Mouse (Mus musculus): Measurements from ENCODE around the gene Rnf8. TPM values are rescaled to one million over a fixed set of nuclear protein-coding genes. Genes with fewer than 3 reads are reported as not detected.
A peak's percentile ranks its signal among the peaks of the same experiment; 100 is the strongest.
"Not testable (repeated sequence)": the region's sequence is repeated elsewhere in the genome, so short reads cannot be mapped to it uniquely, and the experiment has no call there.

The Rnf8 gene
- 10 to 100 TPM; 39.2 to 46.7 TPM for total RNA-seq (2021)
- long read RNA-seq, experiment 1, full-length matches to known transcripts = 47 of 50 reads
- long read RNA-seq, experiment 1, partial matches to known transcripts = 0 of 50 reads
- long read RNA-seq, experiment 1, other reads (novel, unspliced or antisense) = 3 of 50 reads
- long read RNA-seq, experiment 2, full-length matches to known transcripts = 52 of 56 reads
- long read RNA-seq, experiment 2, partial matches to known transcripts = 0 of 56 reads
- long read RNA-seq, experiment 2, other reads (novel, unspliced or antisense) = 4 of 56 reads

GRCm38 (mm10) chr17:29614115-29615023 lies at the start of gene Rnf8, which contains the start of gene Gm28043:
Gene Rnf8, plus strand, starts transcription at chr17:29614790.
Gene Gm28043, plus strand, starts transcription at chr17:29614876.
- DNase-seq (ENCODE audit: low spot score in 2 of 2) = peak; percentile 92 to 95

GRCm38 (mm10) chr17:29565521-29565920 lies 49.1 kb upstream of the Rnf8 start:
- no peak for DNase-seq (ENCODE audit: low spot score in 2 of 2)

GRCm38 (mm10) chr17:29568435-29568834 lies 46.2 kb upstream of the Rnf8 start:
- no peak for DNase-seq (ENCODE audit: low spot score in 2 of 2)

- DNase-seq (ENCODE audit: low spot score in 2 of 2) = no peak
These were observed 44.8 kb upstream of the Rnf8 start for GRCm38 (mm10) chr17:29569831-29570230.

- DNase-seq (ENCODE audit: low spot score in 2 of 2) = no peak
These were observed 34.9 kb upstream of the Rnf8 start for GRCm38 (mm10) chr17:29579579-29580126.

- no peak for DNase-seq (ENCODE audit: low spot score in 2 of 2)
These were observed 31.0 kb upstream of the Rnf8 start for GRCm38 (mm10) chr17:29583569-29583968.

GRCm38 (mm10) chr17:29584306-29584705 lies 30.3 kb upstream of the Rnf8 start:
- no peak for DNase-seq (ENCODE audit: low spot score in 2 of 2)

- DNase-seq (ENCODE audit: low spot score in 2 of 2) = peak in 1 of 2 experiments; percentile 74
These were observed 29.9 kb upstream of the Rnf8 start for GRCm38 (mm10) chr17:29584737-29585136.

GRCm38 (mm10) chr17:29585446-29585845 lies 29.1 kb upstream of the Rnf8 start:
- no peak for DNase-seq (ENCODE audit: low spot score in 2 of 2)

GRCm38 (mm10) chr17:29586921-29587320 lies 27.7 kb upstream of the Rnf8 start:
- no peak for DNase-seq (ENCODE audit: low spot score in 2 of 2)

GRCm38 (mm10) chr17:29589221-29589898 lies 25.2 kb upstream of the Rnf8 start:
- DNase-seq (ENCODE audit: low spot score in 2 of 2) = peak; percentile 29 to 34

- no peak for DNase-seq (ENCODE audit: low spot score in 2 of 2)
These were observed 18.5 kb upstream of the Rnf8 start for GRCm38 (mm10) chr17:29595891-29596770.

GRCm38 (mm10) chr17:29596771-29597132 lies 17.8 kb upstream of the Rnf8 start:
- no peak for DNase-seq (ENCODE audit: low spot score in 2 of 2)

- no peak for DNase-seq (ENCODE audit: low spot score in 2 of 2)
These were observed 15.5 kb upstream of the Rnf8 start for GRCm38 (mm10) chr17:29599051-29599450.

- DNase-seq (ENCODE audit: low spot score in 2 of 2) = no peak
These were observed 15.1 kb upstream of the Rnf8 start for GRCm38 (mm10) chr17:29599537-29599936.

GRCm38 (mm10) chr17:29601391-29601790 lies 13.2 kb upstream of the Rnf8 start:
- no peak for DNase-seq (ENCODE audit: low spot score in 2 of 2)

- peak; percentile 72 to 79 for DNase-seq (ENCODE audit: low spot score in 2 of 2)
These were observed 11.3 kb upstream of the Rnf8 start for GRCm38 (mm10) chr17:29603283-29603682.

GRCm38 (mm10) chr17:29613453-29613852 lies 1.1 kb upstream of the Rnf8 start:
- DNase-seq (ENCODE audit: low spot score in 2 of 2) = not testable (repeated sequence)

- DNase-seq (ENCODE audit: low spot score in 2 of 2) = no peak
These were observed 498 bp downstream of the Rnf8 start for GRCm38 (mm10) chr17:29615024-29615551.

- no peak for DNase-seq (ENCODE audit: low spot score in 2 of 2)
These were observed 1.0 kb downstream of the Rnf8 start for GRCm38 (mm10) chr17:29615616-29616015.

Data from layer of hippocampus, postnatal 14 days (tissue).